Mouse (Mus musculus): ENCODE data around the gene 1700020D05Rik.

The 1700020D05Rik gene

DNA sequence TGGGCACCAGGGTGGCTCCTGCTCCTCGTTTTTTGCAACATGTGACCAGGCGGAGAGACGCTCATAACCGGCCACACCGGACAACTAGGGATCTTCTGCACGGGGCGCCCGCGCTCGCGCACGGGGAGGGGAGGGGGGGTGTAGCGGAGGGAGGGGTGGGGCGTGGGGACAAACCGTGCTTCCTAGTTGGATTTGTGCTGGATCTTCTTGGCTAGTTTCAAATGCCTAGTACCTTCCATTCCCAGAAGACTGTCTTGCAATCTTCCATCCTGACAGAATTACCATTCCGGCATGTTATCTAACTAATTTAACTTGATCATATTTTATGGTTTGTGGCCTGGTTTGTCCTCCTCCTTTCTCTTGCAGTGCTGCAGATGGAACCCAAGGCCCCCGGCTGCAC lies at the start of gene 1700020D05Rik:
1700020D05Rik (minus strand) TSS at position 101 of the 400 bp plus-strand sequence.
- DNase-seq: no peak

DNA sequence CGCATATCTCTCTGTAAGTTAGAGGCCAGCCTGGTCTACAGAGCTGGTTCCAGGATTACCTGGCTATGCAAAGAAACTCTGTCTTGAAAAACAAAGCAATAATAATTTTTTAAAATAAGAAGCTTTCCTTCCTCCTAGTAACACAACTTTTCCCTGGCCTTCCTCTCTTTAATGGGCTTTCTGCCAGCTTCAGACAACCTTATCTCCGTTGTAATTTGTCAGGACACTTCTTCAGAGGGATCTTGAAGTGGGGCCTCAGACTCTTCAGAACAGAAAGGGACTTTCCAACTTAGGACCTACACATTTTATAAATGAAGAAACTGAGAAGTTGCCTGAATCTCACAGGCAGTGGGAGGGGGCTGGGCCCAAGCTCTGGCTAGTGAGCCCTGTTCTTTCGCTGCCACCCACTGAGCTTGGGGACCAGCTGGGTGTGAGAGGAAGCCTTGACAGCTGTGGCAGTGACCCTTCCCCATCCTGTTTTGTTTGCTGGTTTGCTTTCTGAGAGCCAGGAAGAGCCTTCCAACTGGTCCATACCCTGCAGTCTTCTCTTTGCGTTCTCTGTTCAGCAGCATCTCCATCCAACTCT lies 44.0 kb upstream of the 1700020D05Rik start:
- no peak for DNase-seq

DNA sequence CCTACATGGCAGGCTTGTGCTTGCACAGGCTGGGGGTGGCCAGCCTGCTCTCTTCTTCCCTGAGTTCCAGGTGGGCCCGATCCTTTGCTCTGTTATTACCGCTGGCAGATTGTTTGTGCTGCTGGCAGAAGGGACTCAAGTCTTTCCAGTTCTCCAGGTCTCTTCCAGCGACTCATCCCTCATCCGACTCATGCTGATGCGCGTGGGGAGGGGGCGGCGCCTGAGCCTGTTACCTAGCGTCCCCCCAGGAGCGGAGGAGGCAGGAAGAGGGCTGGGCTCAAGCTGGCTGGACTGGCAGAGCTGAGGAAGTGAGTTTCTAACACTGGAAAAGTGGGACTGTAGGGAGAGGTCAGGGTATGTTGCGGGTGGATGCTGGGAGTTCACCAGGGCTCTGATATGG lies 40.4 kb upstream of the 1700020D05Rik start:
- no peak for DNase-seq

DNA sequence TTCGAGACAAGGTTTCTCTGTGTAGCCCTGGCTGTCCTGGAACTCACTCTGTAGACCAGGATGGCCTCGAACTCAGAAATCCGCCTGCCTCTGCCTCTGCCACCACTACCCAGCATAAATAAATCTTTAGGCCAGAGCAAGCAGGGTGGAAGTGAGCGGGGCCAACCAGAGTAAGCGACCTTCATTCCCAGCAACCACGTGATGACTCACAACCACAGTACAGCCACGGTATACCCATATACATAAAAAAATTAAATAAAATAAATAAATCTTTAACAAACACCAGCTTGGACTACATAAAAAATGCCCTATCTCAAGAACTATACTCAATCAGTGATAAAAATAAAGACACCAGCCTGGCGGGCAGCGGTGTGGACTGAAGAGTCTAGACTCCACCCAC lies 39.8 kb upstream of the 1700020D05Rik start:
- no peak for DNase-seq

DNA sequence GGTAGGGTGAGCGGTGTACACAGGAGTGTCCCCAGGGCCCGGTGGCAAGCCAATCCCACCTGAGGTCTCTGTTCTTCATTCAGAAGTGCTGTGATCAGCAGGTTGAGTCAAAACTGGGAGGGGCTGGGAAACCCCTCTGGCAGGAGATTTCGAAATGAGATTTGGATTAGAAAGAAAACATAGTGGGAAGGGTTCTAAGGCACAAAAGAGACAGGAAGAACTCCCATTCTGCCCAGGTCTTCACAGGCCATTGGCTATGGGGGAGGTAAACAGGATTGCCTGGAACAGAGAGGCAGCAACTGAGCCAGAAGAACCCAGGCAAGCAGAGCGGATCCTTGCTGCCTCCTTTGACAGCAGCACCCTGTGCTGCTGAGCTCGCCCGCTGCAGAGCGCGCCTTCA lies 35.2 kb upstream of the 1700020D05Rik start:
- DNase-seq: no peak

DNA sequence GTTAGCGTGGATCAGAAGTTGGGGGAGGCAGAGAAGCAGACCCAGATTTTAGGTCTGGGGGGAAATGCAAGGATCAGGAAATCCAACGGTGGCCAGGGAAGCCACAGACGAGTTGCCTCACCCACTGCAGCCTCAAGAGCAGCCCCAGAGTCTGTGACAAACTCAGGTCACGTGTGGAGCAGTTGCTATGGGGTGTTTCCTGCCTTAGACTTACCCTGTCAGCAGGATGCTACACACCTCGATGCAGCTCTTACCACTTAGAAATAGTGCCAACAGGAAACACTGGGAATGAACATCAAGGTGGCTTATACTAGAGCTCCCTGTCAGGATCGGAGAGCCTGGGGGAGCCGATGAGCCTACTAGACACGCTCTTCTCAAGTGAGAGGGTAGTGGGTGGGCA lies 28.9 kb upstream of the 1700020D05Rik start:
- DNase-seq: no peak

DNA sequence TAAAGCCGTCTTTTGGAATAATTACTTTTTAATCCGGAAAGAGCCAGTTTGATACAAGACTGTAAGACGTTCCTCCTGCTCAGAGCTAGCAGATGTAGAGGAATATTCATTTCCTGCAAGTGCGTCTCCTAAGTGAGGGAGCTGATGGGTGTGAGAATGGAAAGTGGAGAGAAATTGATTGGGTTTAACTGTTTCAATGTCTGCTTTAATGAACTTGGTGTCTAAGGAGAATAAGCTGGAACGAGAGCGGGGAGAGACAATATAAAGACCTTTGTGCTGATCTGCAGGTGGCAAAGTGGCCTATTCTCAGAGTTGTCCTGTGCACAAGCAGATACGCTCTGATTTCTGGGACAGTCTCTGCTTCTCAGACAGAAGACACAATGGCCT lies 26.5 kb upstream of the 1700020D05Rik start:
- DNase-seq: no peak

DNA sequence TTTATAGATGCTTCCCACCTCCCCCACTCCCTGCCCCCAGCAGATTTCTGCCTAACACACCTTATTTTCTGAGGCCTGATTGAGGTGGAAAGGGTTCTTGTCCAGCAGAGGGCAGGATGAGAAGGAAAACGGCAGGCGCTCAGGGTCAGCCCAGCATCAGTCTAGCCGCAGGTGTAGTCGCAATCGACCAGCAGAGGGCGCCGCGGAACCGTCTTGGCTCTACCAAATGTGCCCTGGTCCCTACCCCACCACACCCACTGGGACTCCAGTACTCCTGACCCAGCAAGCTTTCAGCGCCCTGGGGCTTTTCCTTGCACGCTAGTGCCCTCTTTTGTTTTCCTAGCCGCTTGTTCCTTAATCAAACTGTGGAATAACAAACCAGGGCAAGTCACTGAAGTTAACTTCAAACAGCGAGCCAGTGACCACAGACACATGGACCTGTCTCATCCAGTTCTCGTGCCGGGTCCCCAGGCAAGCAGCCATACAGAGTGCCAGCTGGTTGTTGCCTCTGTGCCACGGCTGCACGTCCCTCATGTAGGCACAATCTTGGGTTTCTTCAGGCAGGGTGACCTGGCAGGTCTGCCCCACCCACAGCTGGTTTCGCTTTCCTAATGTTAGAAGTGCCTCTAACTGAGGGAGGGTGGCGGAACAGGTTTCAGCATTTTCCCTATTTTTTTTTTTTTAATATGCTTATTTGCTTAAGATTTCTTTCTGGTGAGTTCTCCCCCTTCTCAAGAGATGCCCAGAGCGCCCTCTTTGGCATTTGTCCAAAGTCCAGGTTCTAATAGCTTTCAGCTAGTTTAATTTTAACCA lies 25.9 kb upstream of the 1700020D05Rik start:
- DNase-seq: peak; percentile 95

DNA sequence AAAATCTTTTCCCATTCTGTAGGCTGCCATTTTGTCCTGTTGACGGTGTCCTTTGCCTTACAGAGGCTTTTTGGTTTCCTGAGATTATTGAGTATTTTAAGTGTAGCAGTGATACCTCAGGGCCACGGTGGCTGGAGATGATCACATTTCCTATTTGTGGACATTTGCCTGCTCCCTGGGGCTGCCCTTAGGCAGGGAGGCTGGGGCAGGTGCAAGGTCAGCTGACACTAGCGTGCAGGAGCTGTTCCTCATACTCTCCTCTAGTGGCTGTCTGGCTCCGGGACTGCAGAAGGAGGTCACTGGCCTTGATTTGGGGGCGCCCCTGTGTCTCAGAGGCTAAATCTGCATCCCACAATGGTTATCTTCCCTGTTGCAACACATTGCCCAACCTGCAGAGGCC lies 21.6 kb upstream of the 1700020D05Rik start:
- no peak for DNase-seq

DNA sequence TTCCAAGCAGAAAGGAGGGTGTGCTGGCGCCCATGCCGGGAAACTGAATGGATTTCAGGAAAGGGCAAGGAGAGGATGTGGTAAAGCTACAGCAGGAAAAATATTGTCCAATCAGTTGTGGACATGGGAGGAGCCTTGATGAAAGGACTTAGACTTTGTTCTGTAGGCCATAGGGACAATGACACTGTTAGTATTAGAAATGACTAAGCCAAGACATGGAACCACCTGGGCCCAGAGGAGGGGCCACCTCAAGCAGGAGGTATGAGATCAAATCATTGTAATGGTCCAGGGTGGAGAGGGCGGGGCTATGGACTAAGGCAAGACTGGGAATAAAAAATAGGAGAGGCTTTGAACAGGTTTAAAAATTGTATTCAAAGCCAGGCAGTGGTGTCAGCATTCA lies 15.1 kb upstream of the 1700020D05Rik start:
- no peak for DNase-seq

DNA sequence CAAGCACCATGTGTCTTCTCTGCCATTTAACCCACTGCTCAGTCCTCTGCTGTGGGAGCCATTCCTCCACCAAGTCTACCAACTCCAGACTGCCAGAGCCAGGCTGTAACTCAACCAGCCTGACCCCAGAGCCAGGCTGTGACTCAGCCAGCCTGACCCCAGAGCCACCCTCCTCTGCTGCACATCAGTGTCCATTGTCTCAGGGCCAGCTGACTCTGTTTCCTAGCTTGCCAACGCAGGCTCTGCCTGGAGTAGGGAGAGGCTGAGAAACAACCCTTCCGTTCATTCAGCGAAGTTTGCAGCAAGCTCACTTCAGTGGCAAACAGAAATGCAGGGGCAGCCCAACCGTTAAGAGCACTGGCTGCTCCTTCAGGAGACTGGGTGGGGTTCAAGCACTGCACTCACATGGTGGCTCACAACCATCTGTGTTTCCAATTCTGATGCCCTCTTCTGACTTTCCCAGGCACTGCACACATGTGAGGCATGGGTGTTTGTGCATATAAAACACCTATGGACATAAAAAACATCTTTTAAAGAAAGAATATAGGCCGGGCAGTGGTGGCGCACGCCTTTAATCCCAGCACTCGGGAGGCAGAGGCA lies 13.4 kb upstream of the 1700020D05Rik start:
- no peak for DNase-seq

DNA sequence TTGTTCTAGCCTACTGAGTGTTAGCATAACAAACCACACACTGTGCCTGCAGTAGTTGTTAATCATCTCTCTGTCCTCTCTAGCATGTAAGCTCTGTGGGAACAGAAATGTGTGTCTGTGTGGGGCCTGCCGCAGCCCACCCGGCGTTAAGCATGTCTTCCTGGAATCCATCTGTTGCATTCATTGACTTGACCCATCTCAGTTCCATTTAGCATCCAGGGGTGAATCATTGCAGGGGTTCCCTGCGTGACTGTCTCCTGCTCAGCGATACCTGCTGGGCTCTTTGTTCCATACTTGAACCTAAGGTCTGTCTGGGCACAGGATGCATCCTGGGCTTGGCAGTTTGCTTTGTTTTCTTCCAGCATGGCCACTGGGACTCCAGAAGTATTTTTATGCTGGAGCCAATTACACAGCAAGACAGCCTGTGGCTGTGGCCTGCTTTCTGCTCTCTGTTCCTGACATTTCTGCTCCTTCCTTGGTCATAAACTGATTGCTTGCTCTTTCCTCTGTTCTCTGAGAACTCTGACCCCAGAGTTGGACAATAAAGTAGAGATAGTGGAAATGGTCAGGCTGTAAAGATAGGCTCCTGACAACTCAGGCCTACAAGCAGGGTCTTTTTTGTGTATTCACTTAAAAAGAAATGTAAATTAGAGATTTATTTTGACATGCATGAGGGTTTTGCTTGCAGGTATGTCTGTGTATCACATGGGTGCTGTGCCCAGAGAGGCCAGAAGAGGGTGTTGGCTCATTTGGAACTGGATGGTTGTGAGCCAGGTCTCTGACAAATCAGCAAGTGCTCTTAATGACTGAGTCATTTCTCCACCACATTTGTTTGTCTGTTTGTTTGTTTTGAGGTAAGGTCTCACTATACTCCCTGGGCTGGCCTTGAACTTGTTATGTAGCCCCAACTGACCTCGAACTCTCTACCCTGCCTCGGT lies 12.5 kb upstream of the 1700020D05Rik start:
- DNase-seq: no peak

DNA sequence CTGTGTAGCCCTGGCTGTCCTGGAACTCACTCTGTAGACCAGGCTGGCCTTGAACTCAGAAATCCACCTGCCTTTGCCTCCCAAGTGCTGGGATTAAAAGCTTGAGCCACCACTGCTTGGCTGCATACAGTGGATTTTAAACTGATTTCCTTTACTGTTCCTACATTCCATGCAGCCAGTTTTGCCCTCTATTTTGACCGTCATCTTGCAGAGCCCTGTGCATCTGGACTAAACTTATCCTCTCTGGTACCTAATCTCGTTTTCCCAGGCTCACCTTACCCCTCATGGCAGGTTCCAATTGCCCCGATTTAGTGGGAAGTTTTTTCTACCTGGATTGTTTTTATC lies 9.4 kb upstream of the 1700020D05Rik start:
- no peak for DNase-seq

DNA sequence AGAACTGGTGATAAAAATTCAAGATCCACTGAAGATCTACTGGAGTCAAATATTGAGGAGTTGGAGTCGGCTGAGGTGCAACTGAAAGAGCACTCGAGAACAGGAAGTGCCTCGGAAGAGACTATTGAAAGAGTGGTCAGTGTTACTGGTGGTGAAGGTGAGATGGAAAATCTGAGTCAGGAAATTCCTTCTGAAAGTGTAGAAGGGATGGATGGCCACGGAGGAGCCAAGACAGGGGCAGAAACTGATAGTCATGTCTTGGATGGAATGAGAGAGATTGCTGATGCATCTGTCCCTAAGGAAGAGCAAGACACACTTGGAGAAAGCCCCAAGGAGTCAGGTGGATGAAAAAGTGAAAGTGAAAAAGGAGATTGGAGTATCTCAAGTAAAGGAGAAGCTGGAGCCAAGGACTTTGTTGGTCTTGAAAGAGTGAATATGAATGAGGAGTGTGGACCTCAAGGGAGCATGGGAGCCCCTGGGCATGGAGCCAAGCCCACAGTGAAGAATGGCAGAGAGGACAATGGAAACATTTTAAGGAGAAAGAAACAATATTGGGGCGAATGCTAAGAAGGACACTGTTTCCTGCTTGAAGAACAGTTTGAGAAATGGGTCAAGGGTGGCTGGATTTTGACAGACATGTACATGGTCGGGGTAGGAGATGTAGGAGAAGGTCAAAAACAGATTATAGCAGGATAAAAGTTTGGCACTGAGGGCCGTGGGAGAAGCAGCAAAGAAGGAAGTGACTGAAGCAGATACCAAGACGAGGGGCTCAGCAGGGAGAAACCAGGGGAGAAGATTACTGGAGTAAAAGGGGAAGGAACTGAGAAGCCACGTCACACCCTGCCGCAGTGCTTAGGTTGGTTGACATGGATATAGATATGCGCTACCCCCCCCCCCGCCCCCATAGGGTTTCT lies 8.8 kb upstream of the 1700020D05Rik start:
- DNase-seq: no peak

DNA sequence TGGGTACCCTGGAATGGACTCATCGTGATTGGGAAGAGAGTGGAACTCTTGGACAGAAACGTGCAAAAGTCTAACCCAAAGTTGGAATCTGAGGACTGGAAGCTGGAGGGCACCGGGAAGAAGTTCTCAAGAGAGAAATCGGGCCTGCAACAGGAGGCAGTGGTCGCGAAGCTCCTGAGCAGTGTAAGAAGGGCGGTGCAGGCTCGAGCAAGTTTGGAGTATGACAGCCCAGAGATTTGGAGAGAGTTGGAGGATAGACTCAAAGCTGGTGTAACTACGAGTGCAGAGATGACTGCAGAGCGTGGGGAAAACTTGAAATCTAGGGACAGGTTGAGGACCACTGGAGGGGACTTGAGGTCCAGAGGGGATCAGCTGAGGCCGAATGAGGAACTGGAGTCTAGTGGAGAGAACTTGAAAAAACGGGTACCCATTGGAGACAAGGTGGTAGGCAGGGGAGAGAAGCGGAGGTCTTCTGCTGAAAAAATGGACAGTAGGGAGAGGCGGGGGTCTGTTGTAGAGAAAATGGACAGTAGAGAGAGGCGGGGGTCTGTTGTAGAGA lies 7.6 kb upstream of the 1700020D05Rik start:
- no peak for DNase-seq

DNA sequence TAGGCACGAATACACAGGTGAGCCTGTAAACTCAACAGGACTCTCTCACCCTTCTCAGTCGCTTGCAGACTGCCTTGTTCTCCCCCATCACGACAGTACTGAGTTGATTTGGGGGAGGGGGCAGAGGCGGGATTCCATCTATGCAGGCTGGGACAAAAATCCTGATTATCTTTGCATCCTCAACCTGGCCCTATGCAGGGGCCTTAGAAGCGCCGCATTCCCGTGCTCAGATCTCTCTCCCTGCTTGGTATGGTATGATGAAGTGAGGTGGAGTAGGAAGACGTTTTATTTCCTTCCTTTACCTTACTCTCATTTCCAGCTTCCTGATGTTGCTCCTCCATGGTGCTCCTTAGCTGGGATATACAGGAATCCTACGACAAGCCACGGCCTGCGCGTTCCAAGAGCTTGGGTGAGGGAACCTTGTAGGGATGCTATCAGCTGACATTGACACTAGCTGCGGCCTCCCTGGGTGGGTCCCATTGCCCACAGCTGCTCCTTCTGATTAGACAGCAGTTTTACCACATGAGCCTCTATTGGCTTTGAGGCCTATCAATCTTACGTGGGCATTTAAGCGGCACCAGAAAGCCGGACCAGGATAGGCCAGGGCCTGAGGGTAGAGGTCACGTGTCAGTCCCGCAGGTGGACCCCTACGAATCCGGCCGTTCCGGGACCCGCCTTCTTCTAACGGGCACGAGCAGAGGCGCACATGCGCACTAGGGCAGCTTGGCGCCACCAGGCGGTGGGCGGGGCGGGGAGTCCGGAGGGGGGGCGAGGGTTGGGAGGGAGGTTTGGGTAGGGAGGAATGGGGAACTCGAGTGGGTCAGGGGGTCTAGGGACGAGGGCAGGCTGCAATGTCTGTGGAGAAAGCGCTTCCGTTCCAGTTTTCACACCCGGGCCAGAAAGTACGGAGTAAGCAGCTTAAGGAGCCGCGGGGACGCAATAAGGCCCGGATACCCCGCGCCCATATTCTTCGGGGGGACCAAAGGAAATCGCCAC lies 6.7 kb upstream of the 1700020D05Rik start, which contains the start of gene Snx32:
Snx32 (minus strand) TSS at position 508 of the 996 bp plus-strand sequence.
- peak; percentile 97 for DNase-seq

DNA sequence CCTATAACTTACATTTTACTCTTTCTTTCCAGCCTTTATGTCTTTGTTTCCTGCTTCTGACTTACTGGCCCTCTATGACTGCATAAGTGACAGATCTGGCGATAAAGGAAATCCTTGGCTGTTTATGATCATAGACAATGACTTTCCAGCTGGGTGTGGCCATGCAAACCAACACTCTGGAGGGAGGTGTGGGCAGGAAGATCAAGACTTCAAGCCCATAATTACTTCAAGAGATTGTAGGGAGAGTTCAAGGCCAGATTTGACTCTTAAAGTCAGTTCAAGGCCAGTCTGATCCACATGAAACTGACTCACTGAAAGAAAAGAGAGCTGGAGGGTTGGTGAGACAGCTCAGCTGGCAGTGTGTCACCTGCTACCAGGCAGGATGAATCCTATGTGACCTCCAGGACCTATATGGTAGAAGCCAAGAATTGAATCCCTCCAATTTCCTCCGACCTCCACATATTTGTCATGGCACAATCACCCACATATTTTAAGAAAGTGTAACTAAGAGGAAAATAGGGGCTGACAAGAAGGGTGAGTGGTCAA lies 3.2 kb downstream of the 1700020D05Rik start:
- no peak for DNase-seq

DNA sequence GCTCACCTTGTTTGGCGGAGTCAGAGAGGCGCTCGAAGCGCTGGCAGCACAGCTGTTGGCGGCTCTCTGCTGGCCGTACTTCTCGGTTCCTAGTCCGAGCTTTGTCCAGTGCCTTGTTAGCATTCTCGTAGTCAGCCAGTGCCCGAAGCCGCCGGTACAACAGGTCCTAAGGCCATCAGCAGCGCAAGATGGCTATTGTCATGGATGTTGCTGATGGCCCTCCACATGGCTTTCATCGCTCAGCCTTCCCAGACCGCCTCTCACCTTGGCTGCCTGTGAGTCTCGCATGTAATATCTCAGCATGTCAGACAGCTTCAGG lies 7.6 kb downstream of the 1700020D05Rik start:
- no peak for DNase-seq

DNA sequence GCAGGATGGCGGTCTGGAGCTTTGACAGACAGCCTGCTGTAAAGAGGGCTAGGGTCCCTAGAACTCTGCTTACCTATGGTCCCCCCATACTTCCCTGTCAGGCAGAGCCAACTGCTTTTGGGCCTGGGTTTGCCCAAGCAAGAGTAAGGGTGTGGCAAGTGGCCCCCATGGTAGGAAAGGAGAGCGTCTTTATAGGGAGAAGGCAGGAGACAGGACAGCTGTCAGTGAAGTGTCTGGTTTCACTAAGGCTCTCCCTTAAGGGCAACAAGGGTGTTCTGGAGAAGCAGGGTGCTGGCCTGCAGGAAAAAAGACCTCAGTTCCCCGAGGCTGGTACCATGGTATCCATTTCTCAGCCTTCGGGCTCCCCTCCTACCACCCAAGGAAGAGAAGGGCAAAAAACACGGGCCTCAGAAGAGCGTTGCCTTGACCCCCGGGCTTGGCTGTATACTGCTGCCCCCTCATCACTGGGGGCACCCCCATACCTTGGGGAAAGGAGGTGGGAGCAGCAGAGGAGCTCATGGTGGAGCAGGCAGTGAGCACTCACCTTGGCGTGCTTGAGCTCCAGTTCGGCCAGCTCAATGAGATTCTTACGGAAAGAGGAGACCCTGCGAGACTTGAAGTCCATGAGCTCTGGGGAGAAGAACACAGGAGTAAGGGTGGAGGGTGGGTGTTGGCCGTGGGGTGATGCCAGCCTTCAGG lies 8.1 kb downstream of the 1700020D05Rik start:
- no peak for DNase-seq

DNA sequence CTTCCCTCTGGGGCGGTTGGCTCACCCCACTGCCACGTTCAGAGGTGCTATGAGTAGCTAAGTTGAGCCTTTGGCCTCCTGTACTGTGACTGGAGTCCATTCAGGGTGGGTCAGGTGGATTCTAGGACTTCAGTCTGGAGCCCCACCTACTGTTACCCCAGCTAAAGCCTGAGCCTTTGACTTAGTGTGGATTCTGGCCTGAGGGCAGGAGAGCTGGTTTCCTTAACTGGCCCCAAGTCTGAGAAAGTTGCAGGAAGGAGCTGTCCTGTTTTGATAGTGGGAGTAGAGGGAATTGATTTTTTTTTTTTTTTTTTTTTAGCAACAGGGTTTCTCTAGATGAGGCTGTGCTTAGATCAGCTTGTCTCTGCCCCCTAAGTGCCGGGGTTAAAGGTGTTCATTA lies 9.3 kb downstream of the 1700020D05Rik start:
- DNase-seq: no peak
